Mouse (Mus musculus): ENCODE results near the gene Prpf38b.

DNA sequence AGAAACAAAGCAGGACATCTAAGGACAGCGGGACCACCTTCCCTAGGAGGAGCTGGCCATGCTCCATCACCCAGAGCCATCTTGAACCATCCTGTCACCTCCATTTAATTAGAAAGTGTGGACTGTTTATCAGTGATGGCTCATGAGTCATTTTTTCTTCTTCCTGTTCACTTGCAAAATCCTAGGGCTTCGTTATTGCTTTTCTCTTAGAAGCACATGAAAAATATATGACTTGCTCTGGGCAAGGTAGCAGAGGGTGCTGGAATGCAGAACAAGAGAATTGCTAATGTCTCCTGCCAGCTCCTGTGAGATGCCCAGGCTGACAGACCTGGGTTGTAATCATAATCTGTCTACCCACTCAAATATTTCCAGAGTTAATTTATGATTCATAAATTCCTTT is 50.7 kb downstream of the Prpf38b start:
- TF ChIP-seq POLR2A (IDR thresholded peaks at IDR 0.05; ENCODE audit: insufficient read length, low read depth) (no peak), MYOG (IDR thresholded peaks at IDR 0.05; ENCODE audit: control insufficient read depth in 1 of 3, insufficient read depth in 1 of 3, insufficient read length in 2 of 3, low read depth in 2 of 3) (no peak), POLR2AphosphoS2 (IDR thresholded peaks at IDR 0.05; ENCODE audit: insufficient read length, low read depth) (no peak), MAX (IDR thresholded peaks at IDR 0.05; ENCODE audit: low read depth) (no peak)

Data from myocyte (in vitro differentiated cells).